Mouse (Mus musculus) T-cell, adult 66 days (primary cell): ENCODE results near the gene Zfp652. TPM values are rescaled to one million over a fixed set of nuclear protein-coding genes. Genes with fewer than 3 reads are reported as not detected.

Source experiments
- total RNA-seq, 2 experiments: library from RNA; stranded (reverse); gene quantifications; 3 replicates in 1 of 2; 4 replicates in 1 of 2; pipeline ENCODE4 v1.2.4; 2023

Zfp652 gene
- total RNA-seq = 10 to 100 TPM; 78.5 to 78.6 TPM

DNA sequence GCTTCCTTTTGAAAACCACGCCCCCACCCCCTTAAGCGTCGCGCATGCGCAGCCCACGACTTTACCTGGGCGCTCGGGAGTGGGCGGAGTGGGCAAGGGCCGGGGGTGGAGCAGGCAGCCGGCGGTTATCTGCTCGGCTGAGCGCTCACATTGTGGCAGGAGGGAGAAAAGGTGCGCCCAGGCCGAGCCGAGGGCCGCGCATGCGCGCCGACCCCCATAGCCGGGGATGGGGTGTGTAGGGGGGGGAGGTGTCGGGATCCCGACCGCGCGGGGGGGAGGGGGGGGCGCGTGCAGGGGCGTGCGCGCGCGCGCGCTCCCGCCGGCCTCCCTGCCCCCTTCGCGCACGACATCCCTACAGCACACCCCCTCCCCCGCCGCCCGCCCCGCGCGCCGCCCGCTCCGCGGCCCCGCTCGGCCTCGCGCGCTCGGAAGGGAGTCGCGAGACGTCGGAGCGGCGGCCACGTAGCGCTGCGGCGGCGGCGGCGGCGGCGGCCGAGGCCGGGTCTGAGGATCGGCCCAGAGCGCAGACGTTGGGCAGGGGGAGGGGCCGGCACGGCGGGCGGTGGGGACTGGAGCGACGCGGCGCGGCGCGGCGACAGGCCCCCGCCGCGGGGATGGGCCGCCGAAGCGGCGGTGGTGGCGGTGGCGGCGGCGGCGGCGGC lies at the start of gene Zfp652:
TSS of gene Zfp652 (plus strand) at position 111 of the 662 bp plus-strand sequence.

DNA sequence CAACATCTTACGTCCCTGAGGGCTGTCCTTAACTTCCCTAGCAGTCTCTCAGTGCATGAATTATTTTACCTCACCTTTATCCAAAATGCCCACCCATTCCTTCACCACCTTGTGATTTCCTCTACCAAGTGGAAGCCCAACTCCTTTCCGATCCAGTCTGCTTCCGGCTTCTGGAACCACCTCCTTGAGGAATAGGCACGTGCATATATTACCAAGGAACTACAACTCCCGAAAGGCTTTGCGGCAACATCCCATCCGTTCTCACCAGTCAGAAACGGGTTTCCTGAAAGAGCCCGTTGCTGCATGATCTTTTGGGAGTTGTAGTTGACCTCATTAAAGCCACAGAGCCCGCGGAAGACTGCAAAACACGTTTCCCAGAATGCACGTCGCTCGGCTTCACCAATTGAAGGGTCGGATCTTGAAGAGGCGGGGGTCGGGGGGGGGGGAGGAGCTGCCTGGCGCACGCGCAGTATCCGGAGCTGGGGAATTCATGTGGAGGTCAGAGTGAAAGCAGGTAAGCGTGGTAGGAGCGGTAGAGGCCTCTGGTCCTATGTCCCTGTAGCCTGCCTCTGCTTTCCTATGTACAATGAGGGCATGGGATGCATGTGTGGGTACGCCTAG lies 45.8 kb upstream of the Zfp652 start, which contains the start of gene Phb:
TSS of gene Phb (plus strand) at position 429 of the 621 bp plus-strand sequence.

DNA sequence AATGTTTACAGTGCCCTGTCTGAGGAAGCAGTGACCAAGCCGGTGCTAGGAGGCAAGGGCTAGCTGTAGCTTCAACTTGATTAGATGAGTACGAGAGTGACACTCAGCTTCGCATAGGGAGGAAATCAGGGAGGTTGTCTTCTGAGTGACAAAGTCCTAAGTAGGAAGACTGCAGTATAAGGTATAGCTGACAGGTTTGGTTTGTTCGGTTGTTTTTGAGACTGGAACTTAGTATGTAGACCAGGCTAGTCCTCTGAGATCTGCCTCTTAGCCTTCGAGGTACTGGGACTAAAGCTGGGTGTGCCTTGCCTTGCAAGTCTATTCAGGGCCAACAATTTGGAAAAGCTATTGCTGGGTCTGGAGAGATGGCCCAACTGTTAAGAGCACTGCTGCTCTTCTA lies 10.8 kb downstream of the Zfp652 start, which contains the start of gene B130006D01Rik:
TSS of gene B130006D01Rik (plus strand) at position 301 of the 400 bp plus-strand sequence.

DNA sequence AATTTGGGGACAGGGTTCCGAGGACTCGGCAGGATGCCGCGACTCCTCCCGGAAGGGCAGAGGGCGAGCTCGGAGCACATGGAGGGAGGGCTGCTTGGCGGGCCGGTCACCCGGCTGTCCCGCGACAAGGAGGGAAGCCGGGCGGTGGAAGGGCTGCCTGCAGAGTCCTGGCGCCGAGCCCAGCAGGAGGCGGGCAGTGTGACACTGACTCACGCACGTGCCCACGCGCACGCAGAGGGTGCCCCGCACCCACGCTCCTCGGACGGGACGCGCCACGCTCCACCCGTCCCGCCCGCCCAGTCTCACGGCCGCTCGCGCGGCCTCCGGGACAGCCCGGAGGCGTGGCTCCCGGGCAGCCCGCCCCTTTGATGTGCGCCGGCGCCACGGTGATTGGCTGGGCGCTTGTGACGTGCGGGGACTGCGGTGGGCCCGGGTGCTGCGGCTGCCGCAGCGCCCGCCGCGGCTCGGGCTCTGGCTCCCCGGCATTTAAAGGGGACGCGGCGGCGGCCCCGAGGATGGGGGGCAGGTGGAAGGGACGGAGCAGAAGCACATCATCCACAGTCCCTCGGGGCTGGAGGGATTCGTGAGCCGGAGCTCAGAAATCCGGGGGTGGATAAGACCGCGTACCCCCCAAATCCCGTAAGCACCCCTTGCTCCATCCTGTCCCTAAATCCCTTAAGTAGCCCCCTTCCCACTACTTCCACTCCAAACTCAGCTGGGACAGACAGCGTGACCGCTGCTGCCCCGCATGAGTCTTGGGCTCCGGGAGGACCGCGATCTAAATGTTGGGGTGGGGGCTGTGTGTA lies 111.8 kb downstream of the Zfp652 start, which contains the start of gene Phospho1:
TSS of gene Phospho1 (plus strand) at position 429 of the 806 bp plus-strand sequence.

DNA sequence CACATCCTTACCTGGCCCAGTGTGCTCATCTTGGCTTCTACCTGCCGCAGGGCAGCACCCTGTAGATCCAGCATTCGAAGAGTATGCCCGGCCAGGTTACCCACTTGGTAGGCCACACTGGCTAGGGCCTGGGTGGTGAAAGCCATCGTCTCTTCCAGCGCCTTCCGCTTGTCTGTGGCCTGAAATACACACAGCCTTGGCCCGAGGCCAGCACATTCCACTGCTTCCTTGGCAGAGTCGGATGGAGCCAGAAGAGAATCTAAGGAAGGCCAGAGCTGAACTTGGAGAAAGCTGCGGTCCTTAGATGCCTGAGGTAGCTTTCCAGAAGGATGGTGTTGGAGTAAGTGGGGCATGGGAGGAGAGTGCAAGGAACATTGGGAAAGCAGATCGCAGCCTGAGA lies 124.6 kb downstream of the Zfp652 start, which contains the start of gene Gngt2:
TSS of gene Gngt2 (plus strand) at position 158 of the 400 bp plus-strand sequence.

DNA sequence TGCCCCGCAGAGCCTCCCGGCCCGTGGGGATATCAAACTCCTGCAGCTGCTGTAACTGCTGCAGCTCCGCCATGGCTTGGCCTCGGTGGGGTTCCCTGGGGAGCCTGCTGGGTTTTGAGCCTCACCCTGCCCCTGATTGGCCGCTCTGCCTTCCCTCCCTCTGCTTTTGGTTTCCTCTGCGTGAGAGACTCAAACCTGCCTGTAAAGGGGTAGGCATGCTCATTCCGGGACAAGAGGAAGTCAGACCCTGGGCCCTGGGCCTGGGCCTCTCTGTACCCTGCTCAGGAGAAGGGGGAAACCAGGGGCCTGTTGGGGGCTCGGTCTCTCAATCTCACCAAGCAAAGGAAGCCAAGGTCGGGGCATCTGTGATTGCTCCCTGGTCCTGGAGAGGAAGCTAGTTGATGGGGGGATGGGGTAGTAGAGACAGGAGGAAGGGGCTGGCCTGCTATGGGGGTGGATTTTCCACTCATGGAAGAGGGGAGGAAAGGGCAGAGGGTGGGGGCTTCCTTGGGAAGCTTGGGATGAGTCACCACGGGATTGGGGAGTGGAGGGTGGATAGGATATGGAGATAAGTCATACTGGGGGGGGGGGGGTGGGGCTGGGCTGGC lies 129.7 kb downstream of the Zfp652 start, which contains the start of gene Abi3:
TSS of gene Abi3 (minus strand) at position 403 of the 608 bp plus-strand sequence.

Other genes with a start within 250 kb of the Zfp652 start
- gene Nxph3, start 198.1 kb upstream of the Zfp652 start, total RNA-seq = not detected
- gene Ngfr, start 124.9 kb upstream of the Zfp652 start, total RNA-seq = under 1 TPM in 1 of 2 experiments, not detected in 1; 0.20 TPM
- 10 to 100 TPM; 41.8 to 78.0 TPM for gene Phb, start 45.7 kb upstream of the Zfp652 start, total RNA-seq
- gene B130006D01Rik, start 10.9 kb downstream of the Zfp652 start, total RNA-seq = 1 to 10 TPM; 5.4 to 6.3 TPM
- not detected for gene Phospho1, start 111.8 kb downstream of the Zfp652 start, total RNA-seq
- gene Gngt2, start 124.5 kb downstream of the Zfp652 start, total RNA-seq = 10 to 100 TPM; 14.2 to 19.3 TPM
- gene Abi3, start 129.8 kb downstream of the Zfp652 start, total RNA-seq = 10 to 100 TPM; 35.6 to 47.9 TPM
- gene B4galnt2, start 202.2 kb downstream of the Zfp652 start, total RNA-seq = not detected